Mouse (Mus musculus) cerebellum, adult 9-10 months (tissue): ENCODE data around the gene Magt1.
"Not testable (repeated sequence)": the region's sequence is repeated elsewhere in the genome, so short reads cannot be mapped to it uniquely, and the experiment has no call there.

Source experiments
- DNase-seq: peaks from one replicate; pipeline ENCODE4 v3.0.0; 2022

Gene Magt1

DNA sequence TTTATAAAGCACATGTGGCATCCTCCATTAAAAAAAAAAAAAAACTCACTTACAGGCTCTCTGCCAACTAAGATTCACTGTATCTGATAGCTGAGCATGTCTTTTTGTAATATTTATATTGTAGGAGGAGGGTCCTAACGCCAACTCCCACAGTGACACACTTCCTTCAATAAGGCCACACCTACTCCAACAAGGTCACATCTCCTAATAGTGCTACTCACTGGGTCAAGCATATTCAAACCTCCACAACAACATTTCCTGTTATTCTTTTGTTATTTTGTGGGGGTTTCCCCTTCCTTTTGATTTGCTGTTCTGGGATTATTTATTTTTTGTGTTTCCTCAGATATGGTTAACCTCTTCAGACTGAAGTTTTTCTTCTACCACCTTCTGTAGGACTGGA lies 65.3 kb downstream of the Magt1 start:
- DNase-seq: no peak

DNA sequence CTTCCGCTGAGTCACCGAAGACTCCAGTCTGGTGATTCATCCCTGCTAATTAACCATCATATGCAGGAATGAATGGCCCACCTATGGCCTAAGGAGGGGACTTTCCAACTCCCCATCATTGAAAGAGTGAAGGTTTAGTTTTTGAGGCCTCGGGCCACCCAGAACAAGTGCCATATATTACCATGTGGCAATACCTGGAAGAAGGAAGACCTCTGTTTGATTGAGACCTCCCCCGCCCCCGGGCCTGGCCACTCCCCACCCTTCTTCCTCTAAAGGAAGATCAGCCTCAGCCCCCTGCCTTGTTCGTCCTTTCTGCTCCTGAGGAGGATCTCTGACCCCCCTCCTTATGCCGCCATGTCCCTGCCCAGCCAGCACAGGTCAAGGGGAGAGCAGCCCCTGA lies 72.5 kb downstream of the Magt1 start:
- no peak for DNase-seq

DNA sequence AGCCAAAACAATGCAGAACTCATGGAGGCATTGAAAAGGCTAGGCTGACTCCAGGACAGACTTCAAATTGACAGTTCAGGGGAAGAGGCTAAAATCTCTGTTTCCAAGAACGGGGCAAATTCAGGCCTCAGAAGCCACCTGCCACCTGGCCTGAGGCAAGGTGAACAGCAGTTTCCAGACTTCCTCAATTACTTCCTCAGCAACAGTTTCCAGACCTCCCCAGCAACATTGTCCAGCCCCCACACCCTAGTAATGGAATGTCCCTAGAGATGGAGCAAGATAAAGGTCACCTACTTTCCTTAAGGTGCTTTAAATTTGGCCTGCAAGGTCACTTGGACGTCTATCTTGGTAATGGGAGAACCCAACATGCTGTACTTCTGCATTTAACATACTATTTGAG lies 74.0 kb downstream of the Magt1 start:
- no peak for DNase-seq

DNA sequence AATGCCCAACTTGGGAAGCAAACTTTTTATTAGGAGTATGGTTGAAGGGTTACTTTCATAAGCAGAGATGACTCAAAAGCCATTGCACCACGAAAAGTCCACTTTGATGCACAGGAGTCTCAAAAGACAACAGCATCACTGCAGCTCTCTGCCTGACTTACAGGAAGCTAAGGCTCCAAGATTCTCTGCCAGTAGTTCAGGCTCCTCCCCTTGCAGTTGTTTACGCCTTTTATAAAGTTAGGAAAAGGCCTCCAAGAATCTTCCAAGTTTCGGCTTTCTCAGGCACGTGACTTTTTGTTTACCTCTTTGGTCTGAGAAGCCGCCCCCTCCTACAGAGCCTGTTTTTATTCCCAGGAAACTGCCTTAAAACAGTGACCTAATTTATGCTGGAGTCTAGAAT lies 77.4 kb downstream of the Magt1 start:
- DNase-seq: no peak

GRCm38 (mm10) chrX:105929478-105930038 lies 82.1 kb downstream of the Magt1 start:
- no peak for DNase-seq

- peak; percentile 86 for DNase-seq
Observed at GRCm38 (mm10) chrX:105928861-105929477, 82.7 kb downstream of the Magt1 start, which contains the start of gene Atrx. Atrx (minus strand) TSS chrX:105929403.

GRCm38 (mm10) chrX:105927941-105928860 lies 83.5 kb downstream of the Magt1 start:
- DNase-seq: peak; percentile 55

DNA sequence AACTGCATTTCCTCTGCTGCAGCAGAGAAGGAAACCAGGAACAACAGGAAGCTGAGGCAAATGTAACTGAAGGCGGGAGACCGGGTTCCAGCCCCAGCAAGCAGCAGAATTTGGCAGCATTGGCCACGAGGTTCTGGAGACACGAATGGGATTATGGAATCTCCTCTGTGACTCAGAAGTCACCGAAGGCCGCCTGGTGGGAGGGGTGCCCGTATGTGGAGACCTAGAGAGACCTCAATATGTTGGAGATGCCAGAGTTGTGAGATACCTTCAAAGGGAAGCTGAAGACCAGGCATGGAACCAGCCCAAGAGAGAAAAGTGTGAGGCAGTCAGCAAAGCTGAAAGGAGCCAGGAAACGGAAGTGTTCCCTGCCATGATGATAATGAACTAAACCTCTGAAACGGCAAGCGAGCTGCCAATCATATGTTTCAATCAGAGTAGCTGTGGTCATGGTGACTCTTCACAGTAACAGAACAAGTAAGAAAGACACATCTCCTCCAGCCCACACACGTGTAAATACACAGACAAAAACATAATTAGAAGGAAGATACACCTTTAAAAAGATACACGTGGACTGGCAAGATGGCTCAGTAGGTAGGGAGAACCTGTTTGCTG lies 85.5 kb downstream of the Magt1 start:
- DNase-seq: no peak

DNA sequence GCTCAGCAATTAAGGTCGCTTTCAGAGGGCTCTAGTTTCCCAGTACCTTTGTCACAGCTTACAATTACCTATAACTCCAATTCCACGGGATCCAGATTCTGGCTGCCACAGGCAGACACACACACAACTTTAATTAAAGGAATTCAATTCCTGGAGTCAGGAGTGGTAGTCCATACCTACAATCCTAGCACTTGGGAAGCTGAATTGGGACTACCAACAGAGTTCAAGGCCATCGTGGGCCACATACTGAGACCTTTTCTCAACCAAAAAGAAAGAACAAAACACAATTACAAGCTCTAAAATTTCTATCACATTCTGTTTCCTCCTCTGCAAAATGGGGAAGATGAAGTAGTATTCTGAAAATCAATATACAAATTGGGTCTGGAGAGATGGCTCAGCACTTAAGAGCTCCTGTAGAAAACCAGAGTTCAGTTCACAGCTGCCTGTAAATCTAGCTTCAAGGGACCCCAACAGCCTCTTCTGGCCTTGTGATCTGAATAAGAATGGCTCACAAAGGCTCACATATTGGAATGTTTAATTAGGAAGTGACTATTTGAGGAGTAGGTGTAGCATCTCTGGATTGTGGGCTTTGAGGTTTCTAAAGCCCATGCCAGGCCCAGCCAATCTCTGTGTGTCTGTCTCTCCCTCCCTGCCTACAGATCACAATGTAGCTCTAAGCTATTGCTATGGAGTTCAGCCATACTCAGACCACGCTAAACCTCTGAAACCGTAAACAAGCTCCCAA lies 87.2 kb downstream of the Magt1 start:
- DNase-seq: no peak

- DNase-seq: no peak
Observed at GRCm38 (mm10) chrX:105923896-105924295, 87.8 kb downstream of the Magt1 start.

DNA sequence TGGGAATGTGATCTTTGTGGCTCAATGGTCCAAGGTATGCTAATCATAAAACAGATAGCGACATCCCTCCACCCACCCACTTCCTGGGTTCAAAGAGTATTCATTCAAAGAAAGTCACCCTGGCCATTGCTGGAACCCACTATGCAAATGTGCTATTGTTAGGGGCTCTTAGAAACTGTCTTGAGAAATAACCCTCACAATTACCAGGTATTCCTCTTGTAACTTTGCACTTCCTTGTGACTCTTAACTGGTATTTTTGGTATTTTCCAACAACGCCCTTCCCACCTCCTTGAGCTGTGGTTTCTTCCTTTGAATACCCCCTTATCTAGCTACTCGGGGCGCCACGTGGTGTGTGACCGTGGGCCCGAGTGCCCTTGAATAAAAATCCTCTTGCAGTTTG lies 88.7 kb downstream of the Magt1 start:
- not testable (repeated sequence) for DNase-seq

- DNase-seq: no peak
Observed at GRCm38 (mm10) chrX:105921421-105921820, 90.3 kb downstream of the Magt1 start.
